Mouse (Mus musculus) midbrain, embryonic 10.5 days (tissue): ENCODE results near the gene Raph1. TPM values are rescaled to one million over a fixed set of nuclear protein-coding genes. Genes with fewer than 3 reads are reported as not detected.
"Not testable (repeated sequence)": the region's sequence is repeated elsewhere in the genome, so short reads cannot be mapped to it uniquely, and the experiment has no call there.

Experiments
- DNase-seq: peaks from one replicate; pipeline ENCODE4 v3.0.0-alpha.2; 2017; ENCODE audit warnings: low spot score
- H3K27ac ChIP-seq: fragments of 300-500 bp; sonication (generic); replicated peaks from 2 replicates; pipeline ENCODE4 v1.5.1; 2016; ENCODE audit warnings: mild to moderate bottlenecking
- H3K27me3 ChIP-seq: fragments of 300-500 bp; sonication (generic); 2 replicates; pipeline ENCODE4 v1.6.1; 2016; ENCODE audit warnings: low read depth, mild to moderate bottlenecking; ENCODE audit not compliant: poor library complexity, severe bottlenecking
- H3K36me3 ChIP-seq: fragments of 300-500 bp; sonication (generic); 2 replicates; pipeline ENCODE4 v1.6.1; 2016; ENCODE audit warnings: mild to moderate bottlenecking, moderate library complexity
- H3K4me1 ChIP-seq: fragments of 300-500 bp; sonication (generic); 2 replicates; pipeline ENCODE4 v1.6.1; 2016
- H3K4me3 ChIP-seq: fragments of 300-500 bp; sonication (generic); 2 replicates; pipeline ENCODE4 v1.5.1; 2016; ENCODE audit warnings: mild to moderate bottlenecking, moderate library complexity
- H3K9me3 ChIP-seq: fragments of 300-500 bp; sonication (generic); replicated peaks from 2 replicates; pipeline ENCODE4 v1.6.1; 2016; ENCODE audit warnings: mild to moderate bottlenecking
- WGBS: fragments of 180-500 bp; shearing (Covaris S2); methylation state at CpG from one replicate; pipeline ENCODE4 v1.1.7; 2016; 5-methylcytosine and 5-hydroxymethylcytosine counted together
- microRNA-seq: library from miRNA; unstranded; fragments of <30 nt; microRNA quantifications from one replicate; pipeline ENCODE4, GENCODE M21; 2017
- polyA plus RNA-seq: library from polyadenylated mRNA; unstranded; fragments of >200 nt; fragmentation: Nextera tagmentation; extraction: Ambion mirVana; gene quantifications from 2 replicates; pipeline ENCODE4 v1.2.1, GENCODE M21; 2016

The Raph1 gene
- polyA plus RNA-seq, 1 experiment from 2014 or later = 19.9 TPM

- no peaks in the 10 kb centered on the region for H3K27me3 ChIP-seq
- peaks cover 56% of the 10 kb centered on the region for H3K36me3 ChIP-seq
- no peak overlapping the region for H3K4me3 ChIP-seq
- no peaks in the 10 kb centered on the region for H3K9me3 ChIP-seq
- no peak overlapping the region for H3K27ac ChIP-seq
- DNase-seq = no peak
- 77% methylated on average over 1 of the region's 1 CpGs for WGBS
- no peaks in the 10 kb centered on the region for H3K4me1 ChIP-seq
Observed at GRCm38 (mm10) chr1:60481561-60481960, 85.3 kb downstream of the Raph1 start.

GRCm38 (mm10) chr1:60470541-60470940 lies 96.4 kb downstream of the Raph1 start:
- Histone ChIP-seq H3K36me3 (peaks cover 47% of the 10 kb centered on the region), H3K9me3 (no peaks in the 10 kb centered on the region), H3K27ac (no peak overlapping the region), H3K4me1 (no peaks in the 10 kb centered on the region), H3K4me3 (no peak overlapping the region), H3K27me3 (no peaks in the 10 kb centered on the region)
- no peak for DNase-seq
- WGBS = 88% methylated on average over 7 of the region's 7 CpGs

DNA sequence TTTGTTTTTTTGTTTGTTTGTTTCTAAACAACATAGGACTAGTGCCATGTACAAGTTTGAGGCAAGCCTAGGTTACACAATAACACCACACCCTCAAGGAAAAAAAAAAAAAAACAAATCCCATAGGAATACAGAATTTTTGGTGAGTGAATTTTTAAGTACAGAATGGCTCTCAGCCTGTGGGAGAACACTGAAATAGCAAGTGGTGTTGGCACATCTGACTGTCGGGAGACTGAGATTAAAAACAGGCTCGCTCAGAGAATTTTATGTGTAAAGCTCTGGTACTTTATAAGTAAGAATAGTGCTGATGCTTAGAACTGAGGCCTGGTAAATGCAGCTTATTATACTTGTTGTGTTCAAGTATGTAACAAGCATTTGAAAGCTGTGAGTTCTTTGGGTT lies 97.4 kb downstream of the Raph1 start:
- Histone ChIP-seq H3K4me3 (no peak overlapping the region), H3K9me3 (no peaks in the 10 kb centered on the region), H3K27me3 (no peaks in the 10 kb centered on the region), H3K4me1 (no peaks in the 10 kb centered on the region), H3K27ac (no peak overlapping the region), H3K36me3 (peaks cover 50% of the 10 kb centered on the region)
- 93% methylated on average over 2 of the region's 2 CpGs for WGBS
- no peak for DNase-seq

GRCm38 (mm10) chr1:60460623-60461022 lies 106.3 kb downstream of the Raph1 start:
- H3K9me3 ChIP-seq = no peaks in the 10 kb centered on the region
- H3K27ac ChIP-seq = no peak overlapping the region
- no peak overlapping the region for H3K4me3 ChIP-seq
- DNase-seq = no peak
- H3K36me3 ChIP-seq = peaks cover 64% of the 10 kb centered on the region
- 89% methylated on average over 1 of the region's 1 CpGs for WGBS
- no peaks in the 10 kb centered on the region for H3K4me1 ChIP-seq
- H3K27me3 ChIP-seq = no peaks in the 10 kb centered on the region

DNA sequence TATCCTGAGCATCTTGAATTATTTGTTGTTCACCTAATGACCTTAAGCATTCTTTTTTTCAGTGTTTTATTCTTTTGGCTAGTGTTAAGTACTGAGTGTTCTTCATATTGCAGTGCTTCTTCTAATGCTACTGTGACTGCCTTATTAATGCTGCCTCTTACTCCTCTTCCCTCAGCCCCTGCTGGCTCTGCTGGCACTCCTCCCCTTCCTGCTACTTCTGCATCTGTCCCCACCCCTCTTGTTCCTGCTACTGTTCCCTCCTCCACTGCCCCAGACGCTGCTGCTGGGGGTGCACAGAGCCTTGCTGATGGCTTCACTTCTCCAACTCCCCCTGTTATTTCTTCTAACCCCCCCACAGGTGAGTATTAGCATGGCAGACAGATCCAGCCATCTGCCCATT lies 117.0 kb downstream of the Raph1 start:
- no peak for DNase-seq
- Histone ChIP-seq H3K27me3 (no peaks in the 10 kb centered on the region), H3K4me1 (no peaks in the 10 kb centered on the region), H3K4me3 (no peak overlapping the region), H3K9me3 (no peaks in the 10 kb centered on the region), H3K36me3 (peaks cover 68% of the 10 kb centered on the region), H3K27ac (no peak overlapping the region)
- 33% methylated on average over 1 of the region's 1 CpGs for WGBS

DNA sequence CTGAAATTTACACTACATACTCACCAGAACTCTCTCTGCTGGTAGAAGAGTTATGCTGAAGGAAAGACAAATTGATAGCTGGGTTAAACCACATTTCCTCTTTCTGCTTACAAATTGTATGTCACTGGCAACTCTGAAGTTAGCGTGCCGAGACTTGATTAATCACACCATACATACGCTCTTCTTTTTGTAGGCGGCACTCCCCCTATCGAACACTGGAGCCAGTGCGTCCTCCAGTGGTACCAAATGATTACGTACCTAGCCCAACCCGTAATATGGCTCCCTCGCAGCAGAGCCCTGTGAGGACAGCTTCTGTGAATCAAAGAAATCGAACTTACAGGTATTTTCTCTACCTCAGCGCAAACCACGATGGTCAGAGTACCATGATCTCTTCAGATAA lies 119.8 kb downstream of the Raph1 start:
- Histone ChIP-seq H3K4me3 (no peak overlapping the region), H3K36me3 (peaks cover 52% of the 10 kb centered on the region), H3K4me1 (no peaks in the 10 kb centered on the region), H3K27ac (no peak overlapping the region), H3K27me3 (no peaks in the 10 kb centered on the region), H3K9me3 (no peaks in the 10 kb centered on the region)
- no peak for DNase-seq
- WGBS = 89% methylated on average over 12 of the region's 12 CpGs

- H3K36me3 ChIP-seq = peaks cover 59% of the 10 kb centered on the region
- WGBS = 78% methylated on average over 5 of the region's 5 CpGs
- H3K27ac ChIP-seq, H3K4me3 ChIP-seq, H3K4me1 ChIP-seq, H3K9me3 ChIP-seq, H3K27me3 ChIP-seq, DNase-seq: not testable (repeated sequence)
Observed at GRCm38 (mm10) chr1:60441438-60441837, 125.5 kb downstream of the Raph1 start.

GRCm38 (mm10) chr1:60432497-60432896 lies 134.4 kb downstream of the Raph1 start:
- Histone ChIP-seq H3K27me3 (no peaks in the 10 kb centered on the region), H3K4me1 (no peaks in the 10 kb centered on the region), H3K36me3 (peaks cover 26% of the 10 kb centered on the region), H3K4me3 (no peak overlapping the region), H3K27ac (no peak overlapping the region), H3K9me3 (no peaks in the 10 kb centered on the region)
- 26% methylated on average over 1 of the region's 1 CpGs for WGBS
- no peak for DNase-seq

Small RNA genes lying within 50 kb of the gene (microRNA-seq; reads per million reads assigned to microRNA genes)
- not detected for gene Gm23762

Other genes with a start within 250 kb of the Raph1 start
- gene Cyp20a1, start 223.8 kb downstream of the Raph1 start, polyA plus RNA-seq = 27.1 and 31.3 TPM in 2 replicates
- 52.4 and 63.8 TPM in 2 replicates for gene Abi2, start 157.5 kb downstream of the Raph1 start, polyA plus RNA-seq
- 0.06 and 0.20 TPM in 2 replicates for gene Cd28, start 149.7 kb upstream of the Raph1 start, polyA plus RNA-seq